9 mouse cellular contexts compared by ENCODE assay signal in the genomic region with DNA sequence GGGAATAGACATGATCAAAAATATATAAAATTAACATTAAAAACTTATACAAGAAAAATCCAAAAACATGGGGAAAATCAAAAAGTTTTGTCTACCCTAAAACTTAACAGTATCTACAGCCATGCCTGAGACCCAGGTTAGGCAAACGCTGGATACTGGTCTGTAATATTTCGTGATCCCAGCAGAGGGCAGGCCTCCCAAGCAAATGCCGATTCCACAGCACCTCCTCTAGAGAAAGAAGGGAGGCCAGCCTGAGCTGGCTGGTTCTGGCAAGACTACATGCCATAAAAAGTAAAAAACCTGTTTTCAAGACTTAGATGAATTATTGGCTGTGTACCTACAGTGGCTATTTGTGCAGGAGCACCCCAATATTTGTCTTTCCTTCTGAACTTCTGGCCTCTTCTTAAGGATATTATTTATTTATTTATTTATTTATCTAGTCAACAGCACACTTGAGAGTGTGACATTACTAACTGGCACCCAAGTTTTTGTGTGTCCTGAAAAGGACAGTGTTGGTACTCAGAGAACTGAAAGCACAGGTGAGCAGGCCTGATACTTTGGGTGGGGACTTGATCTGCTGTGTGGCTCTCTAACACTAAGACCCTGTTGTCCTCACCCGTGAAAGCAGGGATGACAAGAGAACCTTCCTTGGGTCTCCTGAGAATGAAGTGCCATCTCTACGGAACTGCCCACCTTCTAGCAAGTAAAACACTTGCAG.
DNase-seq lines count a peak whose midpoint lies in the region; ATAC-seq lines count a peak whose summit lies in the region.
"Had no signal": no experiment of that assay in that cellular context is flagged by ENCODE, and none has a peak within 500 bp of the region (broad histone marks: within the 10 kb centered on the region; RNA-seq: fewer than 3 reads in every experiment).

No protein-coding gene starts in this region.

- H3K4me1 ChIP-seq in intestine, embryonic 15.5 days (replicated peaks), result no peaks in the 10 kb centered on the region

- H3K27me3 ChIP-seq in intestine, embryonic 15.5 days (replicated peaks), result no peaks in the 10 kb centered on the region

- ATAC-seq in common myeloid progenitor, adult 5-6 weeks (replicated peaks; ENCODE audit: low read depth, poor library complexity, severe bottlenecking), result peak; percentile 86
- ATAC-seq in intestine, embryonic 15.5 days, result peak; percentile 81

- H3K9ac ChIP-seq in intestine, embryonic 15.5 days, result no peak overlapping the region

- H3K27ac ChIP-seq in intestine, embryonic 15.5 days, result no peak overlapping the region

- peak; percentile 24 for DNase-seq in WW6 (ENCODE audit: low read depth, low spot score)
- peak; percentile 69 for DNase-seq in gastrocnemius, postnatal 10 days
- peak; percentile 78 to 82 for DNase-seq in left cerebral cortex, postnatal 10 days (ENCODE audit: extremely low spot score in 1 of 2, low spot score in 2 of 2)
- peak; percentile 80 for DNase-seq in mesoderm, embryonic 11.5 days (ENCODE audit: low read depth, low spot score)
- peak; percentile 82 for DNase-seq in right cerebral cortex, postnatal 25 days
- peak; percentile 78 to 85 for DNase-seq in urinary bladder, postnatal 36 days (ENCODE audit: low spot score in 2 of 2)

- H3K9me3 ChIP-seq in intestine, embryonic 15.5 days, result no peaks in the 10 kb centered on the region

- H3K4me2 ChIP-seq in intestine, embryonic 15.5 days (replicated peaks), result no peak overlapping the region

- WGBS in intestine, embryonic 15.5 days, result 29% methylated on average over 5 of the region's 5 CpGs

- no peaks in the 10 kb centered on the region for H3K36me3 ChIP-seq in intestine, embryonic 15.5 days

- intact Hi-C loops in left cerebral cortex, postnatal 10 days (cut with DNase I), result loop anchor here (5.0 kb wide), 3 partner anchors 77 to 642 kb away; partner anchors contain the start of gene Cers6

- H3K4me3 ChIP-seq in intestine, embryonic 15.5 days (replicated peaks), result no peak overlapping the region
- H3K4me3 ChIP-seq: myocyte had no signal

Comparison
In these comparisons a context has a peak if more than half of its experiments do, and no peak if none do; other contexts are left out.
1. DNase-seq: peak in every context shown above with its lines; median percentile 82 in right cerebral cortex, postnatal 25 days; 82 in urinary bladder, postnatal 36 days; 80 in left cerebral cortex, postnatal 10 days; 80 in mesoderm, embryonic 11.5 days; 69 in gastrocnemius, postnatal 10 days; 24 in WW6.